Mouse (Mus musculus) embryonic facial prominence, embryonic 11.5 days (tissue): ENCODE data around the gene Gm4450. TPM values are rescaled to one million over a fixed set of nuclear protein-coding genes. Genes with fewer than 3 reads are reported as not detected.
A peak's percentile ranks its signal among the peaks of the same experiment; 100 is the strongest.

Experiments
- ATAC-seq: fragments of 200-750 bp; cut with Nextera tagmentation; replicated peaks from 2 replicates; pipeline ENCODE4 v1.8.0; 2017; ENCODE audit warnings: low read depth; ENCODE audit not compliant: insufficient number of reproducible peaks, low FRiP score, low TSS enrichment
- DNase-seq: peaks from one replicate; pipeline ENCODE4 v3.0.0-alpha.2; 2015; ENCODE audit warnings: low spot score
- H3K27ac ChIP-seq: fragments of 300-500 bp; sonication (generic); replicated peaks from 2 replicates; pipeline ENCODE4 v1.5.1; 2014; ENCODE audit warnings: mild to moderate bottlenecking, low read depth, low read length, control low read depth
- H3K27me3 ChIP-seq: fragments of 300-500 bp; sonication (generic); 2 replicates; pipeline ENCODE4 v1.6.1; 2014; ENCODE audit warnings: mild to moderate bottlenecking, low read length, moderate library complexity, mixed read lengths; ENCODE audit not compliant: control insufficient read depth, insufficient read depth
- H3K36me3 ChIP-seq: fragments of 300-500 bp; sonication (generic); replicated peaks from 2 replicates; pipeline ENCODE4 v1.6.1; 2014; ENCODE audit warnings: low read depth, mild to moderate bottlenecking, low read length, moderate library complexity, mixed read lengths; ENCODE audit not compliant: control insufficient read depth, insufficient read depth
- H3K4me1 ChIP-seq: fragments of 300-500 bp; sonication (generic); 2 replicates; pipeline ENCODE4 v1.6.1; 2014; ENCODE audit warnings: low read length, mixed read lengths; ENCODE audit not compliant: control insufficient read depth, insufficient read depth
- H3K4me2 ChIP-seq: fragments of 300-500 bp; sonication (generic); 2 replicates; pipeline ENCODE4 v1.6.1; 2014; ENCODE audit warnings: low read depth, mild to moderate bottlenecking, control low read depth, low read length, moderate library complexity
- H3K4me3 ChIP-seq: fragments of 300-500 bp; sonication (generic); 2 replicates; pipeline ENCODE4 v1.5.1; 2014; ENCODE audit warnings: low read depth, low read length, control low read depth
- H3K9ac ChIP-seq: fragments of 300-500 bp; sonication (generic); replicated peaks from 2 replicates; pipeline ENCODE4 v1.6.1; 2014; ENCODE audit warnings: mild to moderate bottlenecking, control low read depth, low read length
- H3K9me3 ChIP-seq: fragments of 300-500 bp; sonication (generic); replicated peaks from 2 replicates; pipeline ENCODE4 v1.6.1; 2016; ENCODE audit warnings: mild to moderate bottlenecking, low read length, inconsistent platforms, mixed read lengths; ENCODE audit not compliant: control insufficient read depth
- WGBS: fragments of 180-500 bp; shearing (Covaris S2); extraction: QIAGEN DNeasy Blood & Tissue Kit; methylation state at CpG from one replicate; pipeline ENCODE4 v1.1.7; 2014; 5-methylcytosine and 5-hydroxymethylcytosine counted together
- polyA plus RNA-seq: library from polyadenylated mRNA; unstranded; fragments of >200 nt; fragmentation: Nextera tagmentation; extraction: Ambion mirVana; gene quantifications from 2 replicates; pipeline ENCODE4 v1.2.1, GENCODE M21; 2014

The Gm4450 gene
- polyA plus RNA-seq, 1 experiment from 2014 or later: not detected

- WGBS: under 1% methylated on average over 110 of the region's 110 CpGs
Observed at GRCm38 (mm10) chr3:98427600-98428448, 29.1 kb downstream of the Gm4450 start.

GRCm38 (mm10) chr3:98427260-98427599, 29.7 kb downstream of the Gm4450 start:
- ATAC-seq: no peak; the same call in 1 of the 2 replicates
- DNase-seq: no peak
- H3K4me2 ChIP-seq: peak overlapping the region; percentile 99
- no peaks in the 10 kb centered on the region for H3K36me3 ChIP-seq
- no peak overlapping the region for H3K27ac ChIP-seq
- WGBS: 2% methylated on average over 21 of the region's 23 CpGs
- no peak overlapping the region; the same call in 1 of the 2 replicates for H3K9ac ChIP-seq
- H3K4me1 ChIP-seq: no peaks in the 10 kb centered on the region
- peaks cover 20% of the 10 kb centered on the region for H3K27me3 ChIP-seq
- H3K4me3 ChIP-seq: peak overlapping the region; percentile 57
- no peaks in the 10 kb centered on the region for H3K9me3 ChIP-seq

More at GRCm38 (mm10) chr3:98427600-98428448, 29.1 kb downstream of the Gm4450 start:
- H3K9me3 ChIP-seq: no peaks in the 10 kb centered on the region
- no peak overlapping the region for H3K27ac ChIP-seq
- H3K27me3 ChIP-seq: peaks cover 20% of the 10 kb centered on the region
- no peaks in the 10 kb centered on the region for H3K4me1 ChIP-seq
- peak overlapping the region; percentile 50 for H3K9ac ChIP-seq
- peak overlapping the region; percentile 99 for H3K4me2 ChIP-seq
- ATAC-seq (peak; percentile 94), DNase-seq (peak; percentile 80)
- no peaks in the 10 kb centered on the region for H3K36me3 ChIP-seq
- peak overlapping the region; percentile 57 for H3K4me3 ChIP-seq

GRCm38 (mm10) chr3:98426749-98427148, 30.2 kb downstream of the Gm4450 start:
- Histone ChIP-seq H3K4me2 (peak overlapping the region; percentile 99), H3K4me3 (no peak overlapping the region), H3K9me3 (no peaks in the 10 kb centered on the region), H3K4me1 (no peaks in the 10 kb centered on the region), H3K27me3 (peaks cover 20% of the 10 kb centered on the region), H3K36me3 (no peaks in the 10 kb centered on the region), H3K9ac (no peak overlapping the region), H3K27ac (no peak overlapping the region)
- ATAC-seq (no peak), DNase-seq (no peak)
- WGBS: 46% methylated on average over 5 of the region's 5 CpGs

GRCm38 (mm10) chr3:98422926-98423325, 34.0 kb downstream of the Gm4450 start:
- no peak for ATAC-seq
- no peak overlapping the region for H3K9ac ChIP-seq
- no peaks in the 10 kb centered on the region for H3K36me3 ChIP-seq
- H3K4me1 ChIP-seq: no peaks in the 10 kb centered on the region
- H3K4me2 ChIP-seq: no peak overlapping the region
- H3K27ac ChIP-seq: no peak overlapping the region
- H3K9me3 ChIP-seq: no peaks in the 10 kb centered on the region
- DNase-seq: no peak
- peaks cover 4% of the 10 kb centered on the region; the same call in 1 of the 2 replicates for H3K27me3 ChIP-seq
- 96% methylated on average over 4 of the region's 4 CpGs for WGBS
- no peak overlapping the region for H3K4me3 ChIP-seq

- Histone ChIP-seq H3K27ac (no peak overlapping the region), H3K27me3 (no peaks in the 10 kb centered on the region), H3K9me3 (no peaks in the 10 kb centered on the region), H3K4me2 (no peak overlapping the region), H3K4me1 (no peaks in the 10 kb centered on the region), H3K36me3 (no peaks in the 10 kb centered on the region), H3K9ac (no peak overlapping the region), H3K4me3 (no peak overlapping the region)
- WGBS: 53% methylated on average over 4 of the region's 4 CpGs
- no peak for ATAC-seq
- no peak for DNase-seq
Observed at GRCm38 (mm10) chr3:98419786-98420070, 37.2 kb downstream of the Gm4450 start.

- WGBS: 73% methylated on average over 6 of the region's 6 CpGs
- H3K4me2 ChIP-seq: no peak overlapping the region
Observed at GRCm38 (mm10) chr3:98418991-98419785, 37.7 kb downstream of the Gm4450 start.

GRCm38 (mm10) chr3:98417328-98417727, 39.6 kb downstream of the Gm4450 start:
- 84% methylated on average over 4 of the region's 4 CpGs for WGBS
- H3K4me3 ChIP-seq: no peak overlapping the region
- no peaks in the 10 kb centered on the region for H3K4me1 ChIP-seq
- ATAC-seq: no peak
- H3K27me3 ChIP-seq: no peaks in the 10 kb centered on the region
- DNase-seq: no peak
- H3K4me2 ChIP-seq: no peak overlapping the region
- no peak overlapping the region for H3K27ac ChIP-seq
- no peaks in the 10 kb centered on the region for H3K36me3 ChIP-seq
- no peak overlapping the region for H3K9ac ChIP-seq
- no peaks in the 10 kb centered on the region for H3K9me3 ChIP-seq

More at GRCm38 (mm10) chr3:98418991-98419785, 37.7 kb downstream of the Gm4450 start:
- H3K4me3 ChIP-seq: no peak overlapping the region
- no peak for ATAC-seq
- no peaks in the 10 kb centered on the region for H3K4me1 ChIP-seq
- H3K9me3 ChIP-seq: no peaks in the 10 kb centered on the region
- no peaks in the 10 kb centered on the region for H3K27me3 ChIP-seq
- H3K9ac ChIP-seq: no peak overlapping the region
- no peak for DNase-seq
- H3K36me3 ChIP-seq: no peaks in the 10 kb centered on the region
- H3K27ac ChIP-seq: no peak overlapping the region
